ENCODE assay signal across 18 mouse cellular contexts in the genomic region with DNA sequence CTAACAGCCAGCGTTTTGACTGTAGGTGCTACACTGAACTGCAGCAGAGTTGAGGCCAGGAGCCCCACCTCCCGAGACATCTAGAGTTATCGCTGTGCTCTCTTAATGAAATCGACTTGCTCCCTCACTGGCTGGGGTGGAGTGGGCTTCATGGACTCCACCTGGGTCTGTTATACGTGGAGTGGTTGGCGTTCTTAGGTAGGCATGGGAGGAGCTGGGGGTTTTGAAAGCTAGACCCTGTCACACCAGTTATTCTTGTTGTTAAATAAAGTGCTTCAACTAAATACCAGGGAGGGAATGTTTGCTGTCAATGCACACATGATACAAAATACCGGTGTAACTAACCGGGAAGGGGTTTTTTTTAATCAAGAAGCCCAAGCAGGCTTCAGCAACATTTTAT.
DNase-seq lines count a peak whose midpoint lies in the region; ATAC-seq and TF ChIP-seq lines count a peak whose summit lies in the region.
"Had no signal": no experiment of that assay in that cellular context is flagged by ENCODE, and none has a peak within 500 bp of the region (broad histone marks: within the 10 kb centered on the region; RNA-seq: fewer than 3 reads in every experiment).

No protein-coding gene starts in this region.

- intact Hi-C loops in left cerebral cortex, postnatal 25 days (cut with DNase I) = no loop called here

- no peak overlapping the region for H3K9ac ChIP-seq in lung, embryonic 16.5 days (ENCODE audit: low read length)
- H3K9ac ChIP-seq in lung, postnatal 0 days (replicated peaks; ENCODE audit: low read depth) = no peak overlapping the region
- H3K9ac ChIP-seq: forebrain, embryonic 13.5 days; forebrain, postnatal 0 days; heart, embryonic 13.5 days had no signal

- TF ChIP-seq CTCF in lung, adult 2 months (IDR thresholded peaks at IDR 0.05; ENCODE audit: insufficient read depth, low read length) = no peak
- TF ChIP-seq CTCF in lung, postnatal 0 days (IDR thresholded peaks at IDR 0.05) = no peak

- H3K36me3 ChIP-seq in lung, embryonic 16.5 days (ENCODE audit: control insufficient read depth, insufficient read depth, low read length) = no peaks in the 10 kb centered on the region
- H3K36me3 ChIP-seq in lung, postnatal 0 days (ENCODE audit: insufficient read depth, low read length) = no peaks in the 10 kb centered on the region
- H3K36me3 ChIP-seq: heart, embryonic 13.5 days had no signal

- no peak overlapping the region for H3K4me3 ChIP-seq in lung, embryonic 16.5 days (ENCODE audit: low read length)
- no peak overlapping the region for H3K4me3 ChIP-seq in lung, adult 2 months (replicated peaks; ENCODE audit: extremely low read depth, low read depth, low read length)
- H3K4me3 ChIP-seq in lung, postnatal 0 days (ENCODE audit: low read depth, low read length) = no peak overlapping the region
- H3K4me3 ChIP-seq: forebrain, embryonic 13.5 days; heart, embryonic 13.5 days had no signal

- TF ChIP-seq POLR2A in lung, adult 2 months (IDR thresholded peaks at IDR 0.05; ENCODE audit: borderline replicate concordance, extremely low read depth, low read depth, low read length) = no peak

- DNase-seq in heart, adult 11 months = peak; percentile 86
- DNase-seq in heart, adult 9 months (ENCODE audit: low spot score in 2 of 2) = no peak
- DNase-seq in lung, adult 2 months = no peak
- DNase-seq in lung, postnatal 0 days (ENCODE audit: low spot score) = peak; percentile 58
- DNase-seq in left cerebral cortex, postnatal 25 days (ENCODE audit: low spot score in 2 of 2) = no peak
- DNase-seq in adrenal gland, postnatal 25 days = no peak
- DNase-seq: adrenal gland, postnatal 14 days; cerebellum, adult 18-20 months; cerebellum, adult 9-11 months; forebrain, postnatal 0 days; gastrocnemius, postnatal 14 days; heart, postnatal 36 days had no signal

- H3K4me2 ChIP-seq in lung, embryonic 16.5 days (ENCODE audit: low read depth, low read length) = no peak overlapping the region
- H3K4me2 ChIP-seq in lung, postnatal 0 days (replicated peaks; ENCODE audit: low read depth, low read length) = no peak overlapping the region
- H3K4me2 ChIP-seq: forebrain, embryonic 13.5 days; heart, embryonic 13.5 days had no signal

- peaks cover 3% of the 10 kb centered on the region; the same call in 1 of the 2 replicates for H3K4me1 ChIP-seq in lung, embryonic 16.5 days (replicated peaks; ENCODE audit: control insufficient read depth, insufficient read depth, low read length)
- no peaks in the 10 kb centered on the region for H3K4me1 ChIP-seq in lung, adult 2 months (ENCODE audit: control insufficient read depth, insufficient read depth, low read length)
- no peaks in the 10 kb centered on the region for H3K4me1 ChIP-seq in lung, postnatal 0 days (ENCODE audit: insufficient read depth, low read depth, low read length)
- H3K4me1 ChIP-seq: forebrain, embryonic 13.5 days; heart, embryonic 13.5 days had no signal

- peak; percentile 93 for ATAC-seq in lung, embryonic 16.5 days (ENCODE audit: low read depth)
- peak; percentile 75 for ATAC-seq in lung, postnatal 0 days
- ATAC-seq: activated CD4-positive, CD25-positive, alpha-beta regulatory T cell, adult 4 months; forebrain, embryonic 13.5 days; hindbrain, embryonic 16.5 days; Patski had no signal

- no peak for TF ChIP-seq EP300 in lung, postnatal 0 days (IDR thresholded peaks at IDR 0.05)

- WGBS in lung, embryonic 16.5 days = 51% methylated on average over 8 of the region's 8 CpGs
- WGBS in lung, adult 2 months = 51% methylated on average over 8 of the region's 8 CpGs
- 45% methylated on average over 8 of the region's 8 CpGs for WGBS in lung, postnatal 0 days

- H3K27me3 ChIP-seq in lung, embryonic 16.5 days (ENCODE audit: control insufficient read depth, insufficient read depth, low read depth, low read length) = no peaks in the 10 kb centered on the region
- no peaks in the 10 kb centered on the region for H3K27me3 ChIP-seq in lung, postnatal 0 days (replicated peaks; ENCODE audit: insufficient read depth, low read length)
- H3K27me3 ChIP-seq: forebrain, embryonic 13.5 days; heart, embryonic 13.5 days had no signal

- H3K9me3 ChIP-seq in lung, embryonic 16.5 days (ENCODE audit: control insufficient read depth, low read length) = no peaks in the 10 kb centered on the region
- no peaks in the 10 kb centered on the region for H3K9me3 ChIP-seq in lung, postnatal 0 days (ENCODE audit: low read length)
- H3K9me3 ChIP-seq: forebrain, embryonic 13.5 days; heart, embryonic 13.5 days had no signal

- peak overlapping the region; percentile 58 for H3K27ac ChIP-seq in lung, embryonic 16.5 days (ENCODE audit: low read length)
- H3K27ac ChIP-seq in lung, postnatal 0 days (ENCODE audit: low read length) = no peak overlapping the region
- H3K27ac ChIP-seq: forebrain, embryonic 13.5 days; heart, embryonic 13.5 days had no signal

Comparison
In these comparisons a context has a peak if more than half of its experiments do, and no peak if none do; other contexts are left out.
1. DNase-seq: peak in heart, adult 11 months (single experiment) and lung, postnatal 0 days (single experiment); none in heart, adult 9 months (0 of 2), lung, adult 2 months (single experiment), left cerebral cortex, postnatal 25 days (0 of 2) and adrenal gland, postnatal 25 days (single experiment).